In the genomic region with DNA sequence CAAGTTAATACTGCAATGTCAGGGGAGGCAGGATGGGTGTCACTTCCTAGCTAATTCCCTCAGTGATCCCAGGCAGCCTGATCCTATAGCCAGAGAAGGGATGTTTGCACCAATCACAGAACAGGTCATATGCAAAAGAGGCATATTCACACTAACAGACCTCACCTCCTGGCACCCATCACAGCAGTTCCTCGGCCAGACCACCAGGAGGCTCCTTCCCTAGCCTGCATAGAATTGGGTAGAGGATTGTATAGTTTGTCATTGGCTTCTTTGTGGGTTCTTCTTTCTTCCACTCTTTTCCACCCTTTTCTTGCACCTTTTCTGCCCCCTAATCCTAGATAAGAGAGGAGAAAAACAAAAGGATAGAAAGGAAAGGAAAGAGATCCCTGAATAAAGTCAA, we compare ENCODE assay signal across 12 mouse cellular contexts. TPM values are rescaled to one million over a fixed set of nuclear protein-coding genes. Genes with fewer than 3 reads are reported as not detected.
DNase-seq lines count a peak whose midpoint lies in the region; ATAC-seq and TF ChIP-seq lines count a peak whose summit lies in the region.
"Had no signal": no experiment of that assay in that cellular context is flagged by ENCODE, and none has a peak within 500 bp of the region (broad histone marks: within the 10 kb centered on the region; RNA-seq: fewer than 3 reads in every experiment).

No protein-coding gene starts in this region.

- no peaks in the 10 kb centered on the region for H3K27me3 ChIP-seq in lung, embryonic 14.5 days (ENCODE audit: insufficient read depth, low read length)
- no peaks in the 10 kb centered on the region for H3K27me3 ChIP-seq in splenic B cell, adult 2 months (ENCODE audit: control insufficient read depth, insufficient read depth, low read length, poor library complexity, severe bottlenecking)
- H3K27me3 ChIP-seq: embryonic facial prominence, embryonic 12.5 days had no signal

- H3K4me3 ChIP-seq in lung, embryonic 14.5 days (ENCODE audit: low read depth, low read length) = no peak overlapping the region
- H3K4me3 ChIP-seq: embryonic facial prominence, embryonic 12.5 days; midbrain, embryonic 10.5 days had no signal

- no peak; the same call in 1 of the 2 replicates for TF ChIP-seq CTCF in lung, embryonic 14.5 days (IDR thresholded peaks at IDR 0.05; ENCODE audit: low read depth)

- DNase-seq in CD4-positive, CD25-positive, alpha-beta regulatory T cell, adult 2 months (ENCODE audit: low read depth, low spot score) = peak; percentile 45
- peak; percentile 5 for DNase-seq in lung, embryonic 14.5 days
- DNase-seq in lung, adult 18-20 months = no peak
- DNase-seq in c-Kit-positive CD71-positive TER-119-negative erythroid progenitor cells, embryonic 14.5 days (ENCODE audit: low read depth) = peak; percentile 3
- peak; percentile 30 for DNase-seq in splenic B cell, adult 2 months (ENCODE audit: low read depth, low spot score)
- DNase-seq in layer of hippocampus, adult 9-11 months = no peak
- no peak for DNase-seq in right cerebral cortex, adult 18-20 months

- no peaks in the 10 kb centered on the region for H3K4me1 ChIP-seq in lung, embryonic 14.5 days (ENCODE audit: insufficient read depth)
- H3K4me1 ChIP-seq: embryonic facial prominence, embryonic 12.5 days; midbrain, embryonic 10.5 days had no signal

- WGBS in lung, embryonic 14.5 days = 62% methylated on average over 1 of the region's 1 CpGs

- no peak overlapping the region for H3K4me2 ChIP-seq in lung, embryonic 14.5 days
- H3K4me2 ChIP-seq: embryonic facial prominence, embryonic 12.5 days; hindbrain, embryonic 14.5 days had no signal

- H3K9ac ChIP-seq in lung, embryonic 14.5 days = no peak overlapping the region
- H3K9ac ChIP-seq: embryonic facial prominence, embryonic 12.5 days; hindbrain, embryonic 14.5 days had no signal

- H3K27ac ChIP-seq in lung, embryonic 14.5 days (ENCODE audit: low read depth) = no peak overlapping the region
- H3K27ac ChIP-seq: embryonic facial prominence, embryonic 12.5 days; hindbrain, embryonic 14.5 days; midbrain, embryonic 10.5 days had no signal

- no peaks in the 10 kb centered on the region for H3K9me3 ChIP-seq in lung, embryonic 14.5 days (ENCODE audit: low read depth, low read length)
- H3K9me3 ChIP-seq: embryonic facial prominence, embryonic 12.5 days; midbrain, embryonic 10.5 days had no signal

- H3K36me3 ChIP-seq in lung, embryonic 14.5 days (ENCODE audit: insufficient read depth) = no peaks in the 10 kb centered on the region
- no peaks in the 10 kb centered on the region for H3K36me3 ChIP-seq in splenic B cell, adult 2 months (ENCODE audit: control insufficient read depth, insufficient read depth, low read length, poor library complexity, severe bottlenecking)
- H3K36me3 ChIP-seq: embryonic facial prominence, embryonic 12.5 days; midbrain, embryonic 10.5 days had no signal

- ATAC-seq in CD4-positive, CD25-positive, alpha-beta regulatory T cell, adult 4 months = no peak
- ATAC-seq in lung, embryonic 14.5 days (ENCODE audit: insufficient read depth) = no peak

RNA-seq across cellular contexts. Expression of a gene that starts 10.0 kb away (rescaled TPM):
- not detected for polyA plus RNA-seq in CD4-positive, CD25-positive, alpha-beta regulatory T cell, adult 4 months (2017; shearing (Covaris generic))
- not detected in 2 replicates for polyA plus RNA-seq in lung, embryonic 14.5 days (2014; fragmentation: Nextera tagmentation; extraction: Ambion mirVana)
- polyA plus RNA-seq: embryonic facial prominence, embryonic 12.5 days; midbrain, embryonic 10.5 days had no signal

RNA-seq across cellular contexts. Expression of a gene that starts 32.2 kb away (rescaled TPM):
- 10 to 100 TPM; 12.0 TPM for polyA plus RNA-seq in CD4-positive, CD25-positive, alpha-beta regulatory T cell, adult 4 months (2017; shearing (Covaris generic))
- polyA plus RNA-seq in lung, embryonic 14.5 days (2014; fragmentation: Nextera tagmentation; extraction: Ambion mirVana) = 15.9 and 16.2 TPM in 2 replicates

RNA-seq across cellular contexts. Expression of a gene that starts 48.1 kb away (rescaled TPM):
- polyA plus RNA-seq in CD4-positive, CD25-positive, alpha-beta regulatory T cell, adult 4 months (2017; shearing (Covaris generic)) = not detected
- polyA plus RNA-seq in lung, embryonic 14.5 days (2014; fragmentation: Nextera tagmentation; extraction: Ambion mirVana) = not detected in 2 replicates
- polyA plus RNA-seq: embryonic facial prominence, embryonic 12.5 days; hindbrain, embryonic 14.5 days; midbrain, embryonic 10.5 days; urinary bladder, adult 2 months had no signal

Comparison
In these comparisons a context has a peak if more than half of its experiments do, and no peak if none do; other contexts are left out.
1. DNase-seq: peak in CD4-positive, CD25-positive, alpha-beta regulatory T cell, adult 2 months (single experiment), lung, embryonic 14.5 days (single experiment), c-Kit-positive CD71-positive TER-119-negative erythroid progenitor cells, embryonic 14.5 days (single experiment) and splenic B cell, adult 2 months (single experiment); none in lung, adult 18-20 months (0 of 2), layer of hippocampus, adult 9-11 months (single experiment) and right cerebral cortex, adult 18-20 months (single experiment).